Mouse (Mus musculus): ENCODE results near the gene Izumo4.
A peak's percentile ranks its signal among the peaks of the same experiment; 100 is the strongest.

Izumo4 gene

GRCm38 (mm10) chr10:80701721-80702535 is at the start of gene Izumo4, which contains the start of gene Mob3a:
Gene Izumo4, plus strand, starts transcription at chr10:80702184.
Gene Mob3a, minus strand, starts transcription at chr10:80701977.
- DNase-seq (ENCODE audit: low spot score in 2 of 2) = peak; percentile 99 to 100

- no peak for DNase-seq (ENCODE audit: low spot score in 2 of 2)
Measured at GRCm38 (mm10) chr10:80653156-80653720, 48.7 kb upstream of the Izumo4 start.

GRCm38 (mm10) chr10:80654866-80655265 is 47.1 kb upstream of the Izumo4 start:
- no peak for DNase-seq (ENCODE audit: low spot score in 2 of 2)

- no peak for DNase-seq (ENCODE audit: low spot score in 2 of 2)
Measured at GRCm38 (mm10) chr10:80655406-80656129, 46.4 kb upstream of the Izumo4 start.

- DNase-seq (ENCODE audit: low spot score in 2 of 2) = peak; percentile 93 to 99
Measured at GRCm38 (mm10) chr10:80656130-80656862, 45.7 kb upstream of the Izumo4 start.

GRCm38 (mm10) chr10:80656863-80657623 is 44.9 kb upstream of the Izumo4 start, which contains the start of gene Btbd2:
Gene Btbd2, minus strand, starts transcription at chr10:80657071.
- no peak for DNase-seq (ENCODE audit: low spot score in 2 of 2)

GRCm38 (mm10) chr10:80658194-80658840 is 43.7 kb upstream of the Izumo4 start:
- DNase-seq (ENCODE audit: low spot score in 2 of 2) = no peak

GRCm38 (mm10) chr10:80658841-80659202 is 43.2 kb upstream of the Izumo4 start:
- no peak for DNase-seq (ENCODE audit: low spot score in 2 of 2)

GRCm38 (mm10) chr10:80659213-80659612 is 42.8 kb upstream of the Izumo4 start:
- peak in 1 of 2 experiments; percentile 81 for DNase-seq (ENCODE audit: low spot score in 2 of 2)

GRCm38 (mm10) chr10:80661149-80661548 is 40.8 kb upstream of the Izumo4 start:
- DNase-seq (ENCODE audit: low spot score in 2 of 2) = no peak

- no peak for DNase-seq (ENCODE audit: low spot score in 2 of 2)
Measured at GRCm38 (mm10) chr10:80663485-80664196, 38.3 kb upstream of the Izumo4 start.

- DNase-seq (ENCODE audit: low spot score in 2 of 2) = peak; percentile 85 to 87
Measured at GRCm38 (mm10) chr10:80664197-80665015, 37.6 kb upstream of the Izumo4 start.

GRCm38 (mm10) chr10:80665016-80665380 is 37.0 kb upstream of the Izumo4 start:
- DNase-seq (ENCODE audit: low spot score in 2 of 2) = peak; percentile 66 to 72

- no peak for DNase-seq (ENCODE audit: low spot score in 2 of 2)
Measured at GRCm38 (mm10) chr10:80665459-80665858, 36.5 kb upstream of the Izumo4 start.

GRCm38 (mm10) chr10:80665981-80666733 is 35.8 kb upstream of the Izumo4 start:
- DNase-seq (ENCODE audit: low spot score in 2 of 2) = no peak

- DNase-seq (ENCODE audit: low spot score in 2 of 2) = no peak
Measured at GRCm38 (mm10) chr10:80666837-80667412, 35.1 kb upstream of the Izumo4 start.

- DNase-seq (ENCODE audit: low spot score in 2 of 2) = no peak
Measured at GRCm38 (mm10) chr10:80668614-80669013, 33.4 kb upstream of the Izumo4 start.

GRCm38 (mm10) chr10:80669018-80669417 is 33.0 kb upstream of the Izumo4 start:
- DNase-seq (ENCODE audit: low spot score in 2 of 2) = no peak

All from urinary bladder, postnatal 4 days (tissue).